Mouse (Mus musculus): ENCODE measurements around the gene Nit2.
A peak's percentile ranks its signal among the peaks of the same experiment; 100 is the strongest.

Nit2 gene

DNA sequence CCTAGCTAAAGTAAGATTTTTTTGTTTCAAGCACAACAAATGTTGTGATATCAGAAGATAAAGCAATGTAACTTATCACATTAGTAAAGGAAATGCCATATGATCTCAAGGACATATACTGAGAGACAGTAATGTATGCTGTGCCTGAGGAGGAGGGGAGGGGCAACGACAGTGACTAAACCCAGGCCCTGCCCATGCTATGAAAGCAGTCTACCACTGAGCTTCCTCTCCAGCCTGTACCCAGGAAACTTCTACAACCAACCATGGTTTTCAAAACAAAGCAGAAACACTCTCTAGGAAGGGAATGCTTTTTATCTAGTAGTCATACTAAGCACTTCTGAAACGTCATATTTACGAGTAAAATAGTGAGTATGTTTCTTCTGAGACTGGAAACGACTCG lies 4.3 kb downstream of the Nit2 start:
- no peak for DNase-seq (ENCODE audit: extremely low spot score, low spot score)

DNA sequence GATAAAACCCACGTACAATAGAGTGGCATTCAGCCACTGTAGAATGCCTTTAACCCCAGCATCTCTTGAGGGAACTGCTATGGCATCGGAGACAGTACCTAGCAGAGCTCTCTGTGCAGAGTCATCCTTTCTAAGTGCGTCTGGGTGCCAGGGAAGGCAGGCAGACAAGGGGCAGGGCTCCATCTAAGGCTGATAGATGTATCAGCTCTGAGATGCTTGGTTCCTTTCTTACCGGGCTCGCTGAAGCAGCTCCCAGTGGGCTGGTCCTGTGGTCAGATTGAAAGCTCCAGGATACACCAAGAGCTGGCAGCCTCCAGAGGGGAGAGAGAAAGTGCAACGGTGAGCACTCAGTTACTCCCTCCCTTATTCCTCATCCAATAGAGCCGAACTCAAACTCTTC lies 7.3 kb downstream of the Nit2 start:
- DNase-seq (ENCODE audit: extremely low spot score, low spot score), result no peak

DNA sequence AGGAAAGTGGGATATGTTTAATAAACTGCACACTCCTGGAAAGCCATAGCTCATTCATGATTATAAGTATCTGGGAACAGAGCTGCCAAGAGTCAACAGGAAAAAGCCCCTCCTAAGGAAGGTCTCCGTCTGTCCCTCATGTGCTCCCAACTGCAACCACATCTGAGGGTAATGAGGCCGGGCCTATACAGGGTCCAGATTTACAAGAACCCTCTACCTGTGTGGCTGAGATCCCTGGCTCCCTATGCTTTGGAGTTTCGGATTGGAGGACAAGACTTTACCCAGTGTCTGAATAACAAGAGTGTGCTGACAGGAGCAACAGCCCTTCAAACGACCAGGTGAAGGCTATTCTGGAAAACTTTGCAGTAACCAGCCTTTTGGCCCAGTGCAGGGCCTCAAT lies 9.4 kb downstream of the Nit2 start:
- no peak for DNase-seq (ENCODE audit: extremely low spot score, low spot score)

DNA sequence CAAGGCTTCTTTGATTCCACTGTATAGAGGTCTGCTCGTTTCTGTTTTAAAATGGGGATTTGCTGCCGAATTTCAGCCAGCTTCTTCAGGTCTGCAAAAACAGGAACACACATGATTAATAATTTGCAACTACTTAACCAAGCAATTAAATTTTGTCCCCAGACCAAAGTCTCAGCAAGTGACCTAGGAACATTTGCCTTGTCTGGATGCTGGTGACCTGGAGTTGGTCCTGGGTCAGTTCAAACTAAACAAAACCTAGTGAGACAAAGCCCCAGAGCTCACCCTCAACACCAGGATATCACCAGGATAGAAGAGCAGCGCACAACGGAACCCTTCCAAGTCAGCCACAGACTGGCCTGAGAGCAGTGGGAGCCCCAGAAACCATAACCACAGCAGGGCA lies 10.1 kb downstream of the Nit2 start:
- no peak for DNase-seq (ENCODE audit: extremely low spot score, low spot score)

DNA sequence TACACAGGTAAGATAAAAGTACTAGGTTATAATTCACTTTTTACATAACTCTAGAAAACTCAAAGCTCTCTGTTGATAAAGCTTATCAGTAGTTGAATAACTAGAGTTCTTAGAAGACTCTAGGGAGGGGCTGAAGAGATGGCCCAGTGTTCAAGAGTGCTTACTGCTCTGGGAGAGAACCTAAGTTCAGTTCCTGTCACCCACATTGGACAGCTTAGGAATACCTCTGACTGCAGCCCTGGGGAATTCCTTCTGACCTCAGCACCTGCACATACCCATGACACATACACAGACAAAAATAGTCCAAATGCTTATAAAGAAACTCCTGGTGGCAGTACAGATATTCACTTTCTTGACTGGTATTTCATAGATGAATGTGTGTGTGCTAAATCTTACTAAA lies 11.2 kb downstream of the Nit2 start:
- no peak for DNase-seq (ENCODE audit: extremely low spot score, low spot score)

DNA sequence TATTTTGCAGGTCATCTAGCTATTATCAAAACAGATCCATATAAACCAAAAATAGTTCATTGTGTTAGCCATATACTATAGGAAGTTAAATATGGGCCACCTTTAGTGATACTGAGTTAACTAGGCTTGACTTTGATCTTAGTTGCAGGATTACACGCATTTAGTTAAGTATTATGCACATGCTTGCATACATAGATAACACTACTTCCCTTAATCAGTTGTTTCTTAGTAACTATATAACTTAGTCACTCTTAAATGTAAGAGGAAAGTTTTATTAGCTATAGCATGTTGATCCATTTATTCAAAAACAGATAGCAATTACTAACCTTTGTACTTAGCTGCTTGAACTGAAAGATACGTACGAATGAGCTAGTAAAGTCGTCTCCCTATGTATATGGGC lies 15.7 kb downstream of the Nit2 start:
- no peak for DNase-seq (ENCODE audit: extremely low spot score, low spot score)

DNA sequence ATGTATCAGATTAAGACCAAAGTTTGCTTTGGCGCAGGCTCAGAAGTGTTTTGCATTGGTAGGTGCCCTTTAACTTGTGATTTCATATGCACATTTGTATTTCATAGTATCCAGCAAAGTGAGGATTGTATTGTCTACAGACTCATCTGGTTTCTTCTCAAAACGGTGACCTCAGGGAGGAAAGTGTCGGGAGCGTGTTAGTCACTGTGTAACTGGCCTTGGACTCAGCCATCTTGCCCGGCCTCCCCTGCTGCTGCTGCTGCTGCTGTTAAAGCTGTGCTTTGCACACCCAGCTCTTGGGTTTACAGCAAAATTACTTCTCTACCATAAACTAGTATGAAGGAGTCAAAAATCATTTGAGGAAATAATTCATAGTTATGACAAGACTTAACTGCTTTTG lies 22.4 kb downstream of the Nit2 start:
- no peak for DNase-seq (ENCODE audit: extremely low spot score, low spot score)

DNA sequence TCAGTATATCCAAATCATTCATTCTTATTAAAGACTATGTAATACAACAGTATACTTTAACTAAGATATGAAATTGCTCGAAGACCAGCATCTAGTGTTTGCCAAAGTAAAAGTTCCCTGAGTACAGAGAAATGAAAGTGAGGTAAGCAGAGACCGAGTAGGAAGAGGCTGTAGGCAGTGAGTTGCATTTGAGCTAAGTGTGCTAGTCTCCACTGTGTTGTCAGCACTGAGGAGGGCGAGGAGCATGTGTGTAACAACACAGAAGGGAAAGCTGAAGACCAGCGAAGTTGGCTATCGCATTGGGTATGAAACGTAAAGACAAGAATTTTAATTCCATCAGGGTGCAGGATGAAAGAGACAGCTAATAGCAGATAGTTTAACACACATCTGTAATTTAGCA lies 33.5 kb downstream of the Nit2 start:
- no peak for DNase-seq (ENCODE audit: extremely low spot score, low spot score)

DNA sequence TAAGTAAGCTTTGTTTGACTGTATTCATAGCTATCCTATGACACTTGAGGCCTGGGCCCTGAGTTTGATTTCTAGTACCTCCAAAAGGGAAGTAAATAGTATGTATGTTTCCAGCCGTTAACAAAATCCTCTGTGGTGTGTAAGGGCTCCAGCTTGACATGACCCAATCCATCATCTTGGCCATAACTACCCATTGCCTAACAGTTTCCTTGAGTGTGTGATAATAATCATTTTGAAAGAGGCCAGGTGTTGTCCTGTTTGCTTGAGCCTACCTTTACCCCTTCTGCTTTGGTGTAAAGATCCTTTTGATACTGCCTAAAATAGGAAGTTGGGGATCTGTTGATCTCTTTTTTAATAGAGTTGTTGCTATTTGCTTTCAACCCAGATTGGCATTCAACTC lies 34.8 kb downstream of the Nit2 start:
- DNase-seq (ENCODE audit: extremely low spot score, low spot score), result no peak

DNA sequence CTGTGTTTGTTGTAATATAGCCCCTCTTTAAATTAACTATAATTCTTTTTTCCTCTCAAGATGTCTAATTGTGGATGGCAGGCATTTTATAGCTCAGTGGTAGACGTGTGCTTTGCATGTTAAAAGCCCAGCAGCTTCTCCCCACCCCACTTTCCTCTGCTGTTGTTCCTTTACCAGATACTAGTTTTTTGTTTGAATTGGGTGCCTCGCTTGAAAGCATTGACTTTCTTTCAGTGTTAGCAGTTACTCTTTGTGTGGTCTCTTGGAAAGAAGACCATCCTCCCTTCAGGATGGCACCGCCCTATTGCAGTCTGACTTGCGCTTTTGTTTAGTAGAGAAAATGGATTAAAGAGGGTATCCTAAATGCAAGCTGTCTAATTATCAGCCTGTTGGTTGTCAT lies 35.6 kb downstream of the Nit2 start:
- no peak for DNase-seq (ENCODE audit: extremely low spot score, low spot score)

DNA sequence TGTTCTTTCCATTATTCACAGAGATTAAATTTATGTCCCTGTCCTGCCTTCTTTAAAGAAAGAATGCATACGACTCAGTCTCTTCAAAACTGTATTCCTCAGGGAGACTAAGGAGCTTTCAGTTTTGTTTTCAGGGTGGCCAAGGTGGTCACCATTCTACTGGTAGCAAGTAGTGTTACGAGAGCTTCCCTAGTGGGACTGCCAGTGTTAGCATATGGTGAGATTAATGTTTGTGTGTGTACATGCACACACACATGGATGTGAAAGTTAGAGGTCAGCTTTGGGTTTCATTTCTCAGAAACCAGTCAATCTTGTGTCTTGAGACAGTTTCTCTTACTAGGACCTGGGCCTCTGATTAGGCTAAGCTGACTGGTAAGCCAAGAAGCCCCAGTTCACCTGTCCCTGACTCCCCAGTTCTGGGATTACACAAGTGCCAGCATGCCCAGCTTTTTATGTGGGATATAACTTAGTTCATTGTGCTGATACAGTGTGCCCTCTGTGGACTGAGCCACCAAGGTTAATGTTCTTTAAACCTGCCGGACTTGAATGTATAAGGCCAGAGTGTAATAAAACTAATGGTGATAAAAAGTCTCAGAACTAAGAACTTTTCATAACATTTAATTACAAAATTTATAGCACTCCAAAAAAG lies 36.3 kb downstream of the Nit2 start:
- DNase-seq (ENCODE audit: extremely low spot score, low spot score), result no peak

DNA sequence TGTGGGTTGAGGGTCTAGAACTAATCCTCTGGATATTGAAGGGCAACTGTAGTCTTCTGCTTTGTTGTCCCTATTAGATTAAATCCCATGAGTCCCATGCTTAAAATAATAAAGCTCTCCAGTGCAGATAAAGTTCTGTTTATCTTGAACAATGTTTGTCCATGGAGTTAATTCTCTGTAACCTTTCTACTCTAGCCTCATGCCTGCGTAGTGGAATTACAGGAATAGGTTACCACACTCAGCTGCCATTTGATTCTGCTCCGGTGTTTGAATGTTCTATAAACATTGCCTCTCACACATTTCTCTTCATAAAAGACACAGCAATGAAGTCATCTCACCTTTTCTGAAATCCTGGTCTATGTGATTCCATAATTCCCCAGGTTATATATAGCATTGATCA lies 39.3 kb downstream of the Nit2 start:
- no peak for DNase-seq (ENCODE audit: extremely low spot score, low spot score)

DNA sequence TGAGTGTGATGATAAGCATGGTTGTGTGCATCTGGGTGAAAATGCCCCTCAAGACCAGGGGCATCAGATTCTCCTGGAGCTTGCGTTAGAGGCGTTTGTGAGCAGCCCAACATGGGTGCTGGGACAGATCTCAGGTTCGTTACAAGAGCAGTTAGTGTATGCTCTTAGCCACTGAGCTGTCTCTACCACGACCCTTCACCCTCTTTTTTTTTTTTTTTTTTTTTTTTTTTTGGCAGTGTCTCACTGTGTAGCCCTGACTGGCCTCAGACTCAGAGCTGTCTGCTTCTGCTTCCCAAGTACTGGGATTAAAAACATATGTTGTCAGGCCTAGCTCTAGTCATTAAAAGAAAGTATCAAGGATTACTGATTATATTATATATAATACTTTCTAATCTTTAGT lies 40.9 kb downstream of the Nit2 start:
- DNase-seq (ENCODE audit: extremely low spot score, low spot score), result no peak

DNA sequence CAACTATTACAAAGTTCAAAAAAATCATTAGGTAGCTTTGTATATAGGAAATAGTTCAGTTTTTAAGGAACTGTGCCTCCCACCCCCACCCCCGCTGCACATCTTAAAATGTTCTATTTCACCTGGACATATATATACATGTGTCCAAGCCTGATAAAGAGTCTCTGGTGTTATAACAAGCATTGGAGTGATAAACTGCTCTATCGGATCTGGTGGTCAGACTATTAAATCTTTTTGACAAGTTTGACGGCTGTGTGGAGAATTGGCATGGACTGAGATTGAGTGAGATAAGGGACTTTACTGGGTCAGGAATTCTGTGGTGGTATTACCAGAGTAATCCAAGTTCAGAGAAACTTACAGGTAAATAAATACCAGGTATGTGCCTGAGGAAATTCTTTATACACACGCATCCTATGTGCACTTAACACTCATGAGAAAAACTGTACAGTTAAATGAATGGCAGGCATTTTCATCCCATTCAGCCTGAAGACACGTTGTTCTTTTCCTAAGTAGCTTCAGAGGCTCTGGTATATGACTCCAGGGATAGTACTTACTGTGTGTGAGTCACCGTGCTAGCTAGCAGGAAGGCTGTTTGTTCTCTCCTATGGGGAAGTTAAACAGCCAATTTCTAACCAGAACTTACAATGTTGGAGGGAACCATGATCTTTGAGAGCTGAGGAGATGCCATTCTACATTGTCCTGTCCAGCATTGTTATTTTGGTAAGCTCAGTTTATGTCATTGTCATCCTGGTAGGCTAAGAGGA lies 44.3 kb downstream of the Nit2 start:
- DNase-seq (ENCODE audit: extremely low spot score, low spot score), result no peak

DNA sequence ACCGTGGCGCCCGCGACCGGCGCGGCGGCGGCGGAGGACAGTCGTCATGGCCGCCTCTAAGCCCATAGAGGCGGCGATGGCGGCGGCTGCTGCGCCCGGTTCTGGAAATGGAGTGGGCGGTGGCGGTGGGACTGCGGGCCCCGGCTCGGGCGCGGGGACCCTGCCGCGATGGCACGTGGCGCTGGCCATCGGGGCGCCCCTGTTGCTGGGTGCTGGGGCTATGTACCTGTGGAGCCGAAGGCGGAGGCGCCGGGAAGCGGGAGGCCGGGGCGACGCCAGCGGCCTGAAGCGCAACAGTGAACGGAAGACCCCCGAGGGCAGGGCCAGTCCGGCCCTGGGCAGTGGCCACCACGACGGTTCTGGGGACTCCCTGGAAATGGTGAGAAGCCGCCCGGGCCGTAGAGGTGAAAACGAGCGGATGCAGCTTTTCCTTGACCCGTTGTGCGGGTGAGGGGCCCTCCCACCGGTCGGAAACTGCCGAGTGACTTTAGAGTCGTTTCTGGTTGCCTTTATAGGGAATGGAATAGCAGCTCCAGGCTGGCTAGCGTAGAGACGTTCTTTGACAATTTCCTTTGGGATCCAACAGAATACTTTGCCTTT lies 45.2 kb downstream of the Nit2 start:
- DNase-seq (ENCODE audit: extremely low spot score, low spot score), result no peak

DNA sequence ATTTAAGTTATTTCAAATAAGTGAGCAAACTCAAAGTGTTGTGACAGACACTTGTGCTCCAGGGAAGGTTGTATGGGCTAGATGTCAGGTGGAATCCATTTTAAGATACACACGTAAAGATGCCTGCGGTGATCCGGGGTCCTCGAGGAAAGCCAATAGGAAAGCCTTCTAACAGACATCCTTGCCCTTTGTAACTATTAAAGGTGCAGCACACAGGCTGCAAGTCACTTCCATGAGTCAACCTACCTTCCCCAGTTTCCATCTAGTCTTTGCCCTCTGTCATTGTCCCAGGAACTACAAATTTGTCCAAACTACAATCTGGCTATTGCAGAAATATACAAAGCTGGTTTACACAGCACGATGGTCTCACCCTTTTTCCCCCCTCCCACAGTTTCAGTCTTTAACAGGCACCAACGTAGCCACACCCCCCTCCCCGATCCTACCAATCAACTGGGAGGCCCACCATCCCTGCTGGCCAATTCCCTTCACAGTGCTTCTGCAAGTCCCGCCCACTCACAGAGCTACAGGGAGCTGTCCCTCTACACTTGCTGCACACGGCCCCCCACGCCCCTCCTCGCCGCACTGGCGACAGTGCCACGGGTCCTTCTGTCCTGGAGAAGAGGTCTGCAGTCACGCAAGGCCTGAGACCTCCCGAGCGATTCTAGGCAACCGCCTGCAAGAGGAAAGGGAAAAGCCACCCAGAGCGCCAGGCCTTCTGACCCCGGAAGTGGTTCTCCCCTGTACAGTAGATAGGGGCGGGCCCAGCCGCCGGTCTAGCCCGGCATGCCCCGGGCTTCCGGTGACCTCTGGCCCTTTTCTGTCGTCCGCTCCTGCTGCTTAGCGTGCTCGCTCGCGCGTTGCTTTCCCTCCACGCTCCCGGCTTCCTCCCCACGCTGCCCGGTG lies 46.0 kb downstream of the Nit2 start, which contains the start of gene Tomm70a:
Tomm70a (plus strand) TSS at position 791 of the 903 bp plus-strand sequence.
- peak; percentile 96 for DNase-seq (ENCODE audit: extremely low spot score, low spot score)

DNA sequence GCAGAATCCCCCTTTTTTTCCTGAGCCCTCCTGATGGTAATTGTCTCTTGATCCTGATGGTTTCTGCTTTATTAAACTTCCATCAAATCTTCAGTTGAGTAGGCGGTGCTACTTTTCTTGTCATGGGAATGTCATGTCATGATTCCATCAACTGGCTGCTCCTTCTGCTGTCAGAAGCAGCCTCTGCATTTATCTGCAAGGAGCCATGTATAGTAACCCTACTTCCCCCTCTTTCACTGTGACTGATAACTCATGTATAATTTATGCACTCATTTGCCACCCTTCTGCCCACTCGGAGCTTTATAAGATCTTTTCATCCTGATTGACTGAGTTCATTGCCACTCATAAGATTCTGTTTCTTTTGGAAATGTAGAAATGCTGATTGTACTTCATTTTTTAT lies 49.6 kb downstream of the Nit2 start:
- no peak for DNase-seq (ENCODE audit: extremely low spot score, low spot score)

DNA sequence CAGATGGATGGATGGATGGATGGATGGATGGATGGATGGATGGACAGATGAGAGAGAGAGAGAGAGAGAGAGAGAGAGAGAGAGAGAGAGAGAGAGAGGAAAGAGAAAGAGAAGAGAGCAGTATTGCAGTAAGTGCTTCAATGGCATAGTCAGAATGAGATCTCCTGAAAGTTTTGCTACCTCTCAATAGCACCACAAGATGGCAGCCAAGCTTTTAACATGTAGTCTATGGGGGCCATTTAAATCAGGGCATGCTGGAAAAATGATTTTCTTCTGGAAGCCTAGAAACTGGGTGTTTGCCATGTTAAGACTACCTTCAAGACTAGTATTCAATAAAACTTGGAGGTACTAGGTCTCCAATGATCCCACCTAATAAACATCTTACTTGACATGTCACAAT lies 51.1 kb downstream of the Nit2 start:
- DNase-seq (ENCODE audit: extremely low spot score, low spot score), result no peak
